Mouse (Mus musculus): ENCODE measurements at regions not wholly inside any gene's neighbourhood (a gene's known extent, or its start where the extent isn't known, plus 50 kb on each side); places are given as distances from the start of the nearest gene placed in this dataset.

- DNase-seq (ENCODE audit: low read depth): no peak
Observed at GRCm38 (mm10) chr3:35235066-35235465, 518.8 kb upstream of the Atp11b start.

- DNase-seq (ENCODE audit: low read depth): no peak
Observed at GRCm38 (mm10) chr3:35235772-35236171, 518.1 kb upstream of the Atp11b start.

GRCm38 (mm10) chr3:35237342-35237741 lies 516.6 kb upstream of the Atp11b start:
- no peak for DNase-seq (ENCODE audit: low read depth)

- no peak for DNase-seq (ENCODE audit: low read depth)
Observed at GRCm38 (mm10) chr3:35242349-35242748, 511.6 kb upstream of the Atp11b start.

- DNase-seq (ENCODE audit: low read depth): no peak
Observed at GRCm38 (mm10) chr3:35242871-35243529, 510.9 kb upstream of the Atp11b start.

- DNase-seq (ENCODE audit: low read depth): no peak
Observed at GRCm38 (mm10) chr3:35245003-35245402, 508.9 kb upstream of the Atp11b start.

- DNase-seq (ENCODE audit: low read depth): no peak
Observed at GRCm38 (mm10) chr3:35245946-35246665, 507.8 kb upstream of the Atp11b start.

GRCm38 (mm10) chr3:35249160-35249559 lies 504.7 kb upstream of the Atp11b start:
- no peak for DNase-seq (ENCODE audit: low read depth)

- DNase-seq (ENCODE audit: low read depth): no peak
Observed at GRCm38 (mm10) chr3:35250092-35250749, 503.7 kb upstream of the Atp11b start.

GRCm38 (mm10) chr3:35253861-35254260 lies 500.0 kb upstream of the Atp11b start:
- DNase-seq (ENCODE audit: low read depth): no peak

GRCm38 (mm10) chr3:35260936-35261335 lies 493.0 kb upstream of the Atp11b start:
- no peak for DNase-seq (ENCODE audit: low read depth)

- no peak for DNase-seq (ENCODE audit: low read depth)
Observed at GRCm38 (mm10) chr3:35268949-35269348, 485.0 kb upstream of the Atp11b start.

- no peak for DNase-seq (ENCODE audit: low read depth)
Observed at GRCm38 (mm10) chr3:35269977-35270880, 483.7 kb upstream of the Atp11b start.

GRCm38 (mm10) chr3:35273546-35273945 lies 480.4 kb upstream of the Atp11b start:
- DNase-seq (ENCODE audit: low read depth): no peak

- DNase-seq (ENCODE audit: low read depth): no peak
Observed at GRCm38 (mm10) chr3:35280981-35281380, 472.9 kb upstream of the Atp11b start.

GRCm38 (mm10) chr3:35282106-35282505 lies 471.8 kb upstream of the Atp11b start:
- no peak for DNase-seq (ENCODE audit: low read depth)

- DNase-seq (ENCODE audit: low read depth): no peak
Observed at GRCm38 (mm10) chr3:35294771-35295170, 459.1 kb upstream of the Atp11b start.

- DNase-seq (ENCODE audit: low read depth): no peak
Observed at GRCm38 (mm10) chr3:35295746-35296145, 458.2 kb upstream of the Atp11b start.

- no peak for DNase-seq (ENCODE audit: low read depth)
Observed at GRCm38 (mm10) chr3:35299036-35299435, 454.9 kb upstream of the Atp11b start.

GRCm38 (mm10) chr3:35306013-35306412 lies 447.9 kb upstream of the Atp11b start:
- no peak for DNase-seq (ENCODE audit: low read depth)

- no peak for DNase-seq (ENCODE audit: low read depth)
Observed at GRCm38 (mm10) chr3:35314177-35314576, 439.7 kb upstream of the Atp11b start.

- no peak for DNase-seq (ENCODE audit: low read depth)
Observed at GRCm38 (mm10) chr3:35315162-35315561, 438.7 kb upstream of the Atp11b start.

Data from c-Kit-positive CD71-positive TER-119-negative erythroid progenitor cells, embryonic 14.5 days (primary cell).